Mouse (Mus musculus): ENCODE data around the gene Olfr1277.

Gene Olfr1277

GRCm38 (mm10) chr2:111274006-111274405, at the start of gene Olfr1277:
Gene Olfr1277 (minus strand): TSS chr2:111274106.
- no peak for DNase-seq (ENCODE audit: low spot score)

- DNase-seq (ENCODE audit: low spot score), result no peak
These were observed 39.8 kb upstream of the Olfr1277 start, which contains the start of gene Olfr1280 for GRCm38 (mm10) chr2:111313717-111314116. Gene Olfr1280 (plus strand): TSS chr2:111314017.

- DNase-seq (ENCODE audit: low spot score), result no peak
These were observed 26.5 kb upstream of the Olfr1277 start, which contains the start of gene Olfr1279 for GRCm38 (mm10) chr2:111300374-111300773. Gene Olfr1279 (plus strand): TSS chr2:111300635.

GRCm38 (mm10) chr2:111298541-111298940, 24.6 kb upstream of the Olfr1277 start:
- DNase-seq (ENCODE audit: low spot score), result no peak

GRCm38 (mm10) chr2:111289836-111290235, 15.9 kb upstream of the Olfr1277 start, which contains the start of gene Olfr1278:
Gene Olfr1278 (plus strand): TSS chr2:111290136.
- no peak for DNase-seq (ENCODE audit: low spot score)

- no peak for DNase-seq (ENCODE audit: low spot score)
These were observed 19.7 kb downstream of the Olfr1277 start, which contains the start of gene Olfr1276 for GRCm38 (mm10) chr2:111254216-111254615. Gene Olfr1276 (plus strand): TSS chr2:111254516.

GRCm38 (mm10) chr2:111235186-111235585, 38.7 kb downstream of the Olfr1277 start, which contains the start of gene Olfr1275:
Gene Olfr1275 (minus strand): TSS chr2:111235286.
- no peak for DNase-seq (ENCODE audit: low spot score)

GRCm38 (mm10) chr2:111229502-111229901, 44.4 kb downstream of the Olfr1277 start, which contains the start of gene 4930430A15Rik:
Gene 4930430A15Rik (minus strand): TSS chr2:111229602.
- DNase-seq (ENCODE audit: low spot score), result no peak
